Mouse (Mus musculus): Measurements from ENCODE around the gene Nyap1. TPM values are rescaled to one million over a fixed set of nuclear protein-coding genes. Genes with fewer than 3 reads are reported as not detected.
"Not testable (repeated sequence)": the region's sequence is repeated elsewhere in the genome, so short reads cannot be mapped to it uniquely, and the experiment has no call there.

Nyap1 gene
- polyA plus RNA-seq, 1 experiment from 2014 or later = 45.6 TPM

GRCm38 (mm10) chr5:137737400-137737940, 3.9 kb downstream of the Nyap1 start:
- Histone ChIP-seq H3K4me2 (replicated peaks) (peak overlapping the region; percentile 84), H3K27me3 (no peaks in the 10 kb centered on the region), H3K27ac (replicated peaks) (peak overlapping the region; percentile 86), H3K4me1 (peaks cover 70% of the 10 kb centered on the region), H3K9ac (replicated peaks) (no peak overlapping the region), H3K36me3 (peaks cover 19% of the 10 kb centered on the region), H3K4me3 (peak overlapping the region; percentile 2; the same call in 1 of the 2 replicates), H3K9me3 (no peaks in the 10 kb centered on the region)
- 81% methylated on average over 6 of the region's 6 CpGs for WGBS
- ATAC-seq (replicated peaks) = no peak

GRCm38 (mm10) chr5:137734289-137735061, 6.9 kb downstream of the Nyap1 start:
- H3K9ac ChIP-seq (replicated peaks) = peak overlapping the region; percentile 41
- no peaks in the 10 kb centered on the region for H3K9me3 ChIP-seq
- peaks cover 43% of the 10 kb centered on the region for H3K36me3 ChIP-seq
- ATAC-seq (replicated peaks) = peak; percentile 98
- peak overlapping the region; percentile 58 for H3K4me2 ChIP-seq (replicated peaks)
- peaks cover 69% of the 10 kb centered on the region for H3K4me1 ChIP-seq
- H3K27me3 ChIP-seq = no peaks in the 10 kb centered on the region
- H3K27ac ChIP-seq (replicated peaks) = peak overlapping the region; percentile 99
- H3K4me3 ChIP-seq = peak overlapping the region; percentile 35
- 25% methylated on average over 6 of the region's 6 CpGs for WGBS

- 9% methylated on average over 12 of the region's 12 CpGs for WGBS
- peak overlapping the region; percentile 41 for H3K9ac ChIP-seq (replicated peaks)
- peak overlapping the region; percentile 99 for H3K27ac ChIP-seq (replicated peaks)
- no peaks in the 10 kb centered on the region for H3K9me3 ChIP-seq
- peak overlapping the region; percentile 58 for H3K4me2 ChIP-seq (replicated peaks)
- H3K4me1 ChIP-seq = peaks cover 62% of the 10 kb centered on the region
- peak overlapping the region; percentile 35 for H3K4me3 ChIP-seq
- ATAC-seq (replicated peaks) = peak; percentile 70
- no peaks in the 10 kb centered on the region for H3K27me3 ChIP-seq
- H3K36me3 ChIP-seq = peaks cover 49% of the 10 kb centered on the region
These were observed 7.6 kb downstream of the Nyap1 start for GRCm38 (mm10) chr5:137733638-137734288.

- 79% methylated on average over 6 of the region's 6 CpGs for WGBS
- Histone ChIP-seq H3K9ac (replicated peaks) (no peak overlapping the region), H3K27ac (replicated peaks) (no peak overlapping the region), H3K36me3 (peaks cover 25% of the 10 kb centered on the region), H3K4me2 (replicated peaks) (no peak overlapping the region), H3K27me3 (no peaks in the 10 kb centered on the region), H3K9me3 (no peaks in the 10 kb centered on the region), H3K4me1 (peaks cover 9% of the 10 kb centered on the region), H3K4me3 (no peak overlapping the region)
- no peak for ATAC-seq (replicated peaks)
These were observed 14.6 kb downstream of the Nyap1 start for GRCm38 (mm10) chr5:137726767-137727166.

GRCm38 (mm10) chr5:137723840-137724239, 17.6 kb downstream of the Nyap1 start:
- no peak overlapping the region for H3K27ac ChIP-seq (replicated peaks)
- 93% methylated on average over 5 of the region's 5 CpGs for WGBS
- H3K4me2 ChIP-seq (replicated peaks) = no peak overlapping the region
- H3K4me1 ChIP-seq = no peaks in the 10 kb centered on the region
- H3K27me3 ChIP-seq = no peaks in the 10 kb centered on the region
- no peak overlapping the region for H3K9ac ChIP-seq (replicated peaks)
- H3K9me3 ChIP-seq = no peaks in the 10 kb centered on the region
- no peak for ATAC-seq (replicated peaks)
- H3K4me3 ChIP-seq = no peak overlapping the region
- H3K36me3 ChIP-seq = peaks cover 3% of the 10 kb centered on the region

- 29% methylated on average over 11 of the region's 16 CpGs for WGBS
These were observed 20.7 kb downstream of the Nyap1 start for GRCm38 (mm10) chr5:137720558-137721164.

GRCm38 (mm10) chr5:137719088-137719487, 22.3 kb downstream of the Nyap1 start:
- ATAC-seq (replicated peaks) = no peak
- WGBS = 94% methylated on average over 6 of the region's 6 CpGs
- no peaks in the 10 kb centered on the region for H3K36me3 ChIP-seq

More at GRCm38 (mm10) chr5:137720558-137721164, 20.7 kb downstream of the Nyap1 start:
- H3K4me3 ChIP-seq; H3K27ac ChIP-seq (replicated peaks); H3K36me3 ChIP-seq; H3K9ac ChIP-seq (replicated peaks); H3K4me1 ChIP-seq; H3K4me2 ChIP-seq (replicated peaks); H3K27me3 ChIP-seq; H3K9me3 ChIP-seq; ATAC-seq (replicated peaks): not testable (repeated sequence)

GRCm38 (mm10) chr5:137718020-137718790, 23.2 kb downstream of the Nyap1 start:
- no peak overlapping the region for H3K4me3 ChIP-seq
- no peak overlapping the region for H3K9ac ChIP-seq (replicated peaks)
- H3K36me3 ChIP-seq = no peaks in the 10 kb centered on the region
- WGBS = 65% methylated on average over 8 of the region's 8 CpGs
- no peaks in the 10 kb centered on the region for H3K27me3 ChIP-seq
- no peak overlapping the region for H3K4me2 ChIP-seq (replicated peaks)
- no peak overlapping the region for H3K27ac ChIP-seq (replicated peaks)
- H3K4me1 ChIP-seq = no peaks in the 10 kb centered on the region
- H3K9me3 ChIP-seq = no peaks in the 10 kb centered on the region
- no peak for ATAC-seq (replicated peaks)

More at GRCm38 (mm10) chr5:137719088-137719487, 22.3 kb downstream of the Nyap1 start:
- no peak overlapping the region for H3K4me3 ChIP-seq
- no peak overlapping the region for H3K4me2 ChIP-seq (replicated peaks)
- no peaks in the 10 kb centered on the region for H3K27me3 ChIP-seq
- H3K4me1 ChIP-seq = no peaks in the 10 kb centered on the region
- H3K27ac ChIP-seq (replicated peaks) = no peak overlapping the region
- no peak overlapping the region for H3K9ac ChIP-seq (replicated peaks)
- H3K9me3 ChIP-seq = no peaks in the 10 kb centered on the region

GRCm38 (mm10) chr5:137715685-137716084, 25.7 kb downstream of the Nyap1 start:
- Histone ChIP-seq H3K4me2 (replicated peaks) (no peak overlapping the region), H3K9ac (replicated peaks) (no peak overlapping the region), H3K4me1 (no peaks in the 10 kb centered on the region), H3K27ac (replicated peaks) (no peak overlapping the region), H3K27me3 (no peaks in the 10 kb centered on the region), H3K9me3 (no peaks in the 10 kb centered on the region), H3K36me3 (no peaks in the 10 kb centered on the region), H3K4me3 (no peak overlapping the region)
- WGBS = 80% methylated on average over 8 of the region's 8 CpGs
- ATAC-seq (replicated peaks) = no peak

GRCm38 (mm10) chr5:137713454-137713853, 28.0 kb downstream of the Nyap1 start:
- no peak for ATAC-seq (replicated peaks)
- 74% methylated on average over 5 of the region's 5 CpGs for WGBS
- Histone ChIP-seq H3K36me3 (no peaks in the 10 kb centered on the region), H3K9me3 (no peaks in the 10 kb centered on the region), H3K9ac (replicated peaks) (no peak overlapping the region), H3K4me2 (replicated peaks) (no peak overlapping the region), H3K27ac (replicated peaks) (no peak overlapping the region), H3K27me3 (no peaks in the 10 kb centered on the region), H3K4me1 (no peaks in the 10 kb centered on the region), H3K4me3 (no peak overlapping the region)

GRCm38 (mm10) chr5:137706913-137707633, 34.3 kb downstream of the Nyap1 start:
- no peaks in the 10 kb centered on the region for H3K9me3 ChIP-seq
- no peaks in the 10 kb centered on the region for H3K36me3 ChIP-seq
- 0 out of 2 replicates have a peak overlapping the region, but pooled peaks have one; percentile 11 for H3K27ac ChIP-seq (replicated peaks)
- no peak overlapping the region; the same call in 1 of the 2 replicates for H3K4me2 ChIP-seq (replicated peaks)
- no peak for ATAC-seq (replicated peaks)
- H3K27me3 ChIP-seq = no peaks in the 10 kb centered on the region
- peaks cover 8% of the 10 kb centered on the region for H3K4me1 ChIP-seq
- no peak overlapping the region for H3K9ac ChIP-seq (replicated peaks)
- no peak overlapping the region for H3K4me3 ChIP-seq
- 40% methylated on average over 12 of the region's 12 CpGs for WGBS

Data from forebrain, embryonic 15.5 days (tissue).